Mouse (Mus musculus) brain, embryonic 18.5 days (tissue): ENCODE data around the gene Ksr2.

Source experiments
- DNase-seq: peaks from one replicate; pipeline ENCODE4 v3.0.0-alpha.2; 2012; ENCODE audit warnings: low read depth, low spot score

The Ksr2 gene

GRCm38 (mm10) chr5:117523010-117523409 lies 109.2 kb downstream of the Ksr2 start:
- no peak for DNase-seq

- DNase-seq, result no peak
Measured at GRCm38 (mm10) chr5:117530991-117531390, 117.2 kb downstream of the Ksr2 start.

GRCm38 (mm10) chr5:117539221-117539620 lies 125.4 kb downstream of the Ksr2 start:
- DNase-seq, result no peak

- no peak for DNase-seq
Measured at GRCm38 (mm10) chr5:117541654-117542053, 127.9 kb downstream of the Ksr2 start.

GRCm38 (mm10) chr5:117546694-117547268 lies 133.0 kb downstream of the Ksr2 start:
- DNase-seq, result no peak

- no peak for DNase-seq
Measured at GRCm38 (mm10) chr5:117550992-117551391, 137.2 kb downstream of the Ksr2 start.

- no peak for DNase-seq
Measured at GRCm38 (mm10) chr5:117552096-117552495, 138.3 kb downstream of the Ksr2 start.

GRCm38 (mm10) chr5:117554505-117554904 lies 140.7 kb downstream of the Ksr2 start:
- no peak for DNase-seq

- no peak for DNase-seq
Measured at GRCm38 (mm10) chr5:117556570-117556969, 142.8 kb downstream of the Ksr2 start.

GRCm38 (mm10) chr5:117561080-117561479 lies 147.3 kb downstream of the Ksr2 start:
- no peak for DNase-seq

GRCm38 (mm10) chr5:117566051-117566665 lies 152.4 kb downstream of the Ksr2 start:
- DNase-seq, result peak; percentile 36

- DNase-seq, result no peak
Measured at GRCm38 (mm10) chr5:117569190-117569795, 155.5 kb downstream of the Ksr2 start.

GRCm38 (mm10) chr5:117572428-117572827 lies 158.6 kb downstream of the Ksr2 start:
- peak; percentile 24 for DNase-seq

- no peak for DNase-seq
Measured at GRCm38 (mm10) chr5:117574894-117575293, 161.1 kb downstream of the Ksr2 start.

GRCm38 (mm10) chr5:117577598-117577997 lies 163.8 kb downstream of the Ksr2 start:
- DNase-seq, result no peak

GRCm38 (mm10) chr5:117581711-117582110 lies 167.9 kb downstream of the Ksr2 start:
- no peak for DNase-seq

- DNase-seq, result no peak
Measured at GRCm38 (mm10) chr5:117584428-117584827, 170.6 kb downstream of the Ksr2 start.

- DNase-seq, result no peak
Measured at GRCm38 (mm10) chr5:117589266-117589665, 175.5 kb downstream of the Ksr2 start.

GRCm38 (mm10) chr5:117593273-117593672 lies 179.5 kb downstream of the Ksr2 start:
- no peak for DNase-seq

- DNase-seq, result no peak
Measured at GRCm38 (mm10) chr5:117596803-117597202, 183.0 kb downstream of the Ksr2 start.

- no peak for DNase-seq
Measured at GRCm38 (mm10) chr5:117602026-117602425, 188.2 kb downstream of the Ksr2 start.

- no peak for DNase-seq
Measured at GRCm38 (mm10) chr5:117607761-117608309, 194.0 kb downstream of the Ksr2 start.
